Mouse (Mus musculus) MEL (cell line): ENCODE measurements around the gene Fam53b. TPM values are rescaled to one million over a fixed set of nuclear protein-coding genes. Genes with fewer than 3 reads are reported as not detected.

Experiments
- DNase-seq: peaks from one replicate; pipeline ENCODE4 v3.0.0; 2011; ENCODE audit warnings: low read depth, low spot score
- H3K27ac ChIP-seq: 2 replicates; pipeline ENCODE4 v1.5.1; 2012; ENCODE audit warnings: low read depth, mild to moderate bottlenecking, control low read depth, low read length, moderate library complexity; ENCODE audit not compliant: control insufficient read depth
- H3K27me3 ChIP-seq, 2 experiments: fragments of 150-350 bp in 1 of 2; sonication (generic) in 1 of 2; 2 replicates each; pipeline ENCODE4 v1.6.1; 2012; ENCODE audit warnings: low read length in 2 of 2, mild to moderate bottlenecking in 2 of 2, improper control_type of control experiment in 1 of 2, moderate library complexity in 1 of 2; ENCODE audit not compliant: insufficient read depth in 2 of 2, control insufficient read depth in 1 of 2
- H3K36me3 ChIP-seq, 2 experiments: 2 replicates each; pipeline ENCODE4 v1.6.1; 2012 to 2014; ENCODE audit warnings: low read length in 2 of 2, improper control_type of control experiment in 1 of 2, inconsistent platforms in 1 of 2, mild to moderate bottlenecking in 1 of 2; ENCODE audit not compliant: insufficient read depth in 2 of 2, control insufficient read depth in 1 of 2
- H3K4me1 ChIP-seq, 2 experiments: fragments of 150-350 bp in 1 of 2; sonication (generic) in 1 of 2; 2 replicates each; pipeline ENCODE4 v1.6.1; 2012; ENCODE audit warnings: low read length in 2 of 2, improper control_type of control experiment in 1 of 2, mild to moderate bottlenecking in 1 of 2; ENCODE audit not compliant: insufficient read depth in 2 of 2, control insufficient read depth in 1 of 2
- H3K4me3 ChIP-seq, 2 experiments: fragments of 150-350 bp in 1 of 2; sonication (generic) in 1 of 2; 2 replicates each; pipeline ENCODE4 v1.5.1; 2012; ENCODE audit warnings: low read depth in 2 of 2, low read length in 2 of 2, mild to moderate bottlenecking in 2 of 2, moderate library complexity in 2 of 2, control low read depth in 1 of 2, improper control_type of control experiment in 1 of 2; ENCODE audit not compliant: control insufficient read depth in 1 of 2, insufficient read depth in 1 of 2
- H3K79me2 ChIP-seq: 2 replicates; pipeline ENCODE4 v1.6.1; 2012; ENCODE audit warnings: mild to moderate bottlenecking, low read length, moderate library complexity; ENCODE audit not compliant: control insufficient read depth, poor library complexity, insufficient read depth
- H3K9ac ChIP-seq: 2 replicates; pipeline ENCODE4 v1.6.1; 2012; ENCODE audit warnings: low read depth, mild to moderate bottlenecking, control low read depth, low read length, moderate library complexity; ENCODE audit not compliant: control insufficient read depth, poor library complexity, severe bottlenecking
- H3K9me3 ChIP-seq: fragments of 150-350 bp; sonication (generic); replicated peaks from 2 replicates; pipeline ENCODE4 v1.6.1; 2012; ENCODE audit warnings: mild to moderate bottlenecking, low read length, improper control_type of control experiment, moderate library complexity; ENCODE audit not compliant: insufficient read depth
- BHLHE40 ChIP-seq: IDR thresholded peaks from 2 replicates; pipeline ENCODE4 v1.6.1; 2012; ENCODE audit warnings: low read depth, mild to moderate bottlenecking, inconsistent platforms, low read length, improper control_type of control experiment, borderline replicate concordance
- CHD1 ChIP-seq: IDR thresholded peaks from 2 replicates; pipeline ENCODE4 v1.6.1; 2012; ENCODE audit warnings: low read depth, mild to moderate bottlenecking, inconsistent platforms, low read length, improper control_type of control experiment
- CHD2 ChIP-seq: IDR thresholded peaks from 2 replicates; pipeline ENCODE4 v1.6.1; 2011; ENCODE audit warnings: low read length, improper control_type of control experiment
- CTCF ChIP-seq, 3 experiments: IDR thresholded peaks in 2 of 3; conservative IDR thresholded peaks in 1 of 3; 2 replicates each; pipeline ENCODE4 v1.5.1; 2011 to 2012; ENCODE audit warnings: low read length in 3 of 3, low read depth in 2 of 3, mild to moderate bottlenecking in 2 of 3, improper control_type of control experiment in 1 of 3, inconsistent platforms in 1 of 3, mixed read lengths in 1 of 3, moderate library complexity in 1 of 3; ENCODE audit not compliant: control insufficient read depth in 1 of 3, insufficient read depth in 1 of 3, poor library complexity in 1 of 3, severe bottlenecking in 1 of 3
- E2F4 ChIP-seq: IDR thresholded peaks from 2 replicates; pipeline ENCODE4 v1.6.1; 2011; ENCODE audit warnings: low read depth, low read length, improper control_type of control experiment, borderline replicate concordance
- HCFC1 ChIP-seq: IDR thresholded peaks from 2 replicates; pipeline ENCODE4 v1.6.1; 2012; ENCODE audit warnings: low read depth, mild to moderate bottlenecking, inconsistent platforms, low read length, improper control_type of control experiment, moderate library complexity
- KAT2A ChIP-seq: conservative IDR thresholded peaks from 2 replicates; pipeline ENCODE4 v1.6.1; 2012; ENCODE audit warnings: low read depth, low read length, improper control_type of control experiment, inconsistent platforms
- MAZ ChIP-seq: IDR thresholded peaks from 2 replicates; pipeline ENCODE4 v1.6.1; 2012; ENCODE audit warnings: low read depth, mild to moderate bottlenecking, inconsistent platforms, low read length, improper control_type of control experiment
- MYB ChIP-seq: IDR thresholded peaks from 2 replicates; pipeline ENCODE4 v1.6.1; 2011; ENCODE audit warnings: mild to moderate bottlenecking, low read depth, low read length, improper control_type of control experiment
- NELFE ChIP-seq: IDR thresholded peaks from 2 replicates; pipeline ENCODE4 v1.6.1; 2011; ENCODE audit warnings: low read depth, low read length, improper control_type of control experiment
- POLR2A ChIP-seq, 2 experiments: IDR thresholded peaks; 2 replicates each; pipeline ENCODE4 v1.6.1; 2011 to 2012; ENCODE audit warnings: low read length in 2 of 2, mild to moderate bottlenecking in 2 of 2, control low read depth in 1 of 2, improper control_type of control experiment in 1 of 2, low read depth in 1 of 2, moderate library complexity in 1 of 2; ENCODE audit not compliant: control insufficient read depth in 1 of 2, insufficient read depth in 1 of 2, poor library complexity in 1 of 2
- RAD21 ChIP-seq: IDR thresholded peaks from 2 replicates; pipeline ENCODE4 v1.6.1; 2011; ENCODE audit warnings: mild to moderate bottlenecking, low read depth, low read length, improper control_type of control experiment
- SIN3A ChIP-seq: IDR thresholded peaks from 2 replicates; pipeline ENCODE4 v1.6.1; 2012; ENCODE audit warnings: low read length, improper control_type of control experiment, inconsistent platforms
- SMC3 ChIP-seq: IDR thresholded peaks from 2 replicates; pipeline ENCODE4 v1.6.1; 2011; ENCODE audit warnings: low read depth, low read length, improper control_type of control experiment
- TAL1 ChIP-seq: IDR thresholded peaks from 2 replicates; pipeline ENCODE4 v1.6.1; 2012; ENCODE audit warnings: mild to moderate bottlenecking, inconsistent platforms, low read length, moderate library complexity, mixed read lengths
- TBP ChIP-seq: IDR thresholded peaks from 2 replicates; pipeline ENCODE4 v1.8.0; 2011; ENCODE audit warnings: low read depth, low read length, improper control_type of control experiment
- UBTF ChIP-seq: IDR thresholded peaks from 2 replicates; pipeline ENCODE4 v1.6.1; 2012; ENCODE audit warnings: low read depth, mild to moderate bottlenecking, inconsistent platforms, low read length, improper control_type of control experiment, moderate library complexity, borderline replicate concordance; ENCODE audit not compliant: insufficient read depth
- USF1 ChIP-seq: IDR thresholded peaks from 2 replicates; pipeline ENCODE4 v1.6.1; 2014; ENCODE audit warnings: low read depth, mild to moderate bottlenecking, inconsistent platforms, low read length, improper control_type of control experiment, moderate library complexity
- ZC3H11A ChIP-seq: IDR thresholded peaks from 2 replicates; pipeline ENCODE4 v1.6.1; 2012; ENCODE audit warnings: low read depth, mild to moderate bottlenecking, inconsistent platforms, low read length, improper control_type of control experiment
- ZKSCAN1 ChIP-seq: IDR thresholded peaks from 2 replicates; pipeline ENCODE4 v1.6.1; 2012; ENCODE audit warnings: low read depth, mild to moderate bottlenecking, inconsistent platforms, low read length, improper control_type of control experiment, moderate library complexity
- ZMIZ1 ChIP-seq: IDR thresholded peaks from 2 replicates; pipeline ENCODE4 v1.6.1; 2012; ENCODE audit warnings: low read depth, mild to moderate bottlenecking, inconsistent platforms, low read length, improper control_type of control experiment, moderate library complexity
- polyA plus RNA-seq, 2 experiments: library from polyadenylated mRNA; stranded (reverse) in 1 of 2; unstranded in 1 of 2; fragments of >175 nt in 1 of 2; fragments of >200 nt in 1 of 2; gene quantifications; 2 replicates each; pipeline versions ENCODE4 v1.2.1 to v1.2.4; 2012; ENCODE audit warnings: low replicate concordance in 2 of 2, low read depth in 1 of 2; ENCODE audit not compliant: insufficient read length in 2 of 2, insufficient read depth in 1 of 2, missing spikeins in 1 of 2
- total RNA-seq: library from RNA; depleted of rRNA; stranded (reverse); fragments of 300-350 nt; gene quantifications from 2 replicates; pipeline ENCODE4 v1.2.3, GENCODE M21; 2012

The Fam53b gene
- total and polyA plus RNA-seq, 3 experiments: 7.9 to 15.4 TPM; not detected in 1

- H3K4me1 ChIP-seq: peaks cover 8 to 13% of the 10 kb centered on the region in 2 experiments
- DNase-seq: no peak
Measured at GRCm38 (mm10) chr7:132776338-132777111, 37.2 kb downstream of the Fam53b start.

GRCm38 (mm10) chr7:132775922-132776321 is 37.8 kb downstream of the Fam53b start:
- TF ChIP-seq CHD1 (no peak), MAZ (no peak), NELFE (no peak), CHD2 (no peak), MYB (no peak), USF1 (no peak), E2F4 (no peak), TBP (no peak), TAL1 (no peak), KAT2A (no peak), BHLHE40 (no peak), HCFC1 (no peak), ZC3H11A (no peak), RAD21 (no peak), UBTF (no peak)
- TF ChIP-seq, all 39 proteins: peak for 0
- Histone ChIP-seq H3K9ac (no peak overlapping the region), H3K27me3 (no peaks in the 10 kb centered on the region), H3K4me3 (no peak overlapping the region), H3K79me2 (no peaks in the 10 kb centered on the region), H3K9me3 (no peaks in the 10 kb centered on the region), H3K36me3 (peaks cover 0 to 9% of the 10 kb centered on the region in 2 experiments; a peak in 3 of 4 replicates), H3K27ac (no peak overlapping the region), H3K4me1 (peaks cover 8 to 13% of the 10 kb centered on the region in 2 experiments)
- no peak for DNase-seq

More at GRCm38 (mm10) chr7:132776338-132777111, 37.2 kb downstream of the Fam53b start:
- no peaks in the 10 kb centered on the region for H3K9me3 ChIP-seq
- peaks cover 0 to 9% of the 10 kb centered on the region in 2 experiments; a peak in 3 of 4 replicates for H3K36me3 ChIP-seq
- no peak overlapping the region for H3K27ac ChIP-seq
- no peaks in the 10 kb centered on the region for H3K79me2 ChIP-seq
- TF ChIP-seq ZKSCAN1: no peak
- TF ChIP-seq SIN3A: no peak
- no peak for TF ChIP-seq E2F4
- no peak for TF ChIP-seq USF1
- no peak for TF ChIP-seq HCFC1
- TF ChIP-seq KAT2A: no peak
- TF ChIP-seq SMC3: no peak
- no peak for TF ChIP-seq CTCF (IDR thresholded peaks at IDR 0.05 in 2 of 3, conservative IDR thresholded peaks at IDR 0.05 in 1 of 3; ENCODE audit: control insufficient read depth in 1 of 3, insufficient read depth in 1 of 3, low read depth in 2 of 3, low read length in 3 of 3, poor library complexity in 1 of 3, severe bottlenecking in 1 of 3)
- no peak for TF ChIP-seq ZMIZ1
- no peak for TF ChIP-seq NELFE
- TF ChIP-seq UBTF: no peak
- TF ChIP-seq POLR2A (IDR thresholded peaks at IDR 0.05; ENCODE audit: control insufficient read depth in 1 of 2, insufficient read depth in 1 of 2, low read depth in 1 of 2, low read length in 2 of 2, poor library complexity in 1 of 2): no peak
- H3K4me3 ChIP-seq: no peak overlapping the region
- no peak overlapping the region for H3K9ac ChIP-seq
- no peaks in the 10 kb centered on the region for H3K27me3 ChIP-seq
